Mouse (Mus musculus) neutrophil, adult 5-6 weeks (primary cell): ENCODE results near the gene Slit3. TPM values are rescaled to one million over a fixed set of nuclear protein-coding genes. Genes with fewer than 3 reads are reported as not detected.

Source experiments
- ATAC-seq: fragments of 151-379, 151-347 bp; 2 replicates; pipeline ENCODE4 v1.8.0; 2017; ENCODE audit warnings: mild to moderate bottlenecking, moderate TSS enrichment; ENCODE audit not compliant: insufficient number of reproducible peaks, poor library complexity, low FRiP score, severe bottlenecking; ENCODE audit errors: extremely low read depth
- total RNA-seq: library from RNA; stranded (forward); fragments of 200-1000 nt; gene quantifications from 2 replicates; pipeline ENCODE4 v1.2.3, GENCODE M21; 2017

The Slit3 gene
- total RNA-seq, 1 experiment from 2014 or later = not detected

- no peak for ATAC-seq
Observed at GRCm38 (mm10) chr11:35571910-35572309, 450.9 kb downstream of the Slit3 start.

- no peak for ATAC-seq
Observed at GRCm38 (mm10) chr11:35578796-35579195, 457.8 kb downstream of the Slit3 start.

GRCm38 (mm10) chr11:35582591-35582990 lies 461.6 kb downstream of the Slit3 start:
- no peak for ATAC-seq

- ATAC-seq = no peak
Observed at GRCm38 (mm10) chr11:35583633-35584032, 462.6 kb downstream of the Slit3 start.

GRCm38 (mm10) chr11:35587174-35587959 lies 466.3 kb downstream of the Slit3 start:
- no peak for ATAC-seq

GRCm38 (mm10) chr11:35589892-35590291 lies 468.9 kb downstream of the Slit3 start:
- ATAC-seq = no peak

- no peak for ATAC-seq
Observed at GRCm38 (mm10) chr11:35593146-35594034, 472.4 kb downstream of the Slit3 start.

GRCm38 (mm10) chr11:35596064-35596463 lies 475.0 kb downstream of the Slit3 start:
- ATAC-seq = no peak

GRCm38 (mm10) chr11:35597882-35598281 lies 476.9 kb downstream of the Slit3 start:
- no peak for ATAC-seq

GRCm38 (mm10) chr11:35598732-35599131 lies 477.7 kb downstream of the Slit3 start:
- no peak for ATAC-seq

- no peak for ATAC-seq
Observed at GRCm38 (mm10) chr11:35601652-35602240, 480.7 kb downstream of the Slit3 start.

GRCm38 (mm10) chr11:35602586-35602985 lies 481.6 kb downstream of the Slit3 start:
- no peak for ATAC-seq

- no peak for ATAC-seq
Observed at GRCm38 (mm10) chr11:35603946-35604345, 482.9 kb downstream of the Slit3 start.

- ATAC-seq = no peak
Observed at GRCm38 (mm10) chr11:35604848-35605790, 484.1 kb downstream of the Slit3 start.

- no peak for ATAC-seq
Observed at GRCm38 (mm10) chr11:35607191-35607590, 486.2 kb downstream of the Slit3 start.

GRCm38 (mm10) chr11:35608794-35609193 lies 487.8 kb downstream of the Slit3 start:
- no peak for ATAC-seq

GRCm38 (mm10) chr11:35612262-35612896 lies 491.4 kb downstream of the Slit3 start:
- no peak for ATAC-seq

GRCm38 (mm10) chr11:35614530-35614929 lies 493.5 kb downstream of the Slit3 start:
- no peak for ATAC-seq
